Mouse (Mus musculus): ENCODE measurements around the gene Sspo. TPM values are rescaled to one million over a fixed set of nuclear protein-coding genes. Genes with fewer than 3 reads are reported as not detected.

The Sspo gene
- total and polyA plus RNA-seq, 2 experiments from 2014 or later, result 1.2 to 7.3 TPM

- Histone ChIP-seq H3K4me3 (ENCODE audit: low read depth, low read length) (peak within 1 kb of the TSS; percentile 78), H3K27me3 (ENCODE audit: insufficient read depth, low read length) (no peaks in the 10 kb centered on the region), H3K27ac (ENCODE audit: low read depth, low read length) (peak within 1 kb of the TSS; percentile 79), H3K36me3 (ENCODE audit: insufficient read depth, low read length) (peaks cover 15% of the 10 kb centered on the region), H3K9me3 (ENCODE audit: low read length) (no peaks in the 10 kb centered on the region), H3K4me1 (ENCODE audit: insufficient read depth, low read length) (peaks cover 5% of the 10 kb centered on the region; the same call in 1 of the 2 replicates), H3K4me2 (ENCODE audit: low read depth, low read length, poor library complexity, severe bottlenecking) (peak within 1 kb of the TSS; percentile 88), H3K9ac (replicated peaks; ENCODE audit: low read length, poor library complexity, severe bottlenecking) (peak within 1 kb of the TSS; percentile 89)
- peak; percentile 54 for DNase-seq (ENCODE audit: low spot score)
- under 1% methylated on average over 59 of the region's 65 CpGs for WGBS
- peak; percentile 16 for TF ChIP-seq CTCF (IDR thresholded peaks at IDR 0.05)
- peak; percentile 48 for ATAC-seq (ENCODE audit: low FRiP score)
Observed at GRCm38 (mm10) chr6:48445181-48446101, 2.6 kb upstream of the Sspo start, which contains the start of gene Zfp467. Gene Zfp467, minus strand, starts transcription at chr6:48445825.

- peaks cover 13% of the 10 kb centered on the region for H3K36me3 ChIP-seq (ENCODE audit: insufficient read depth, low read length)
- H3K27me3 ChIP-seq (ENCODE audit: insufficient read depth, low read length), result no peaks in the 10 kb centered on the region
- no peaks in the 10 kb centered on the region for H3K9me3 ChIP-seq (ENCODE audit: low read length)
- no peak for ATAC-seq (ENCODE audit: low FRiP score)
- no peak for TF ChIP-seq CTCF (IDR thresholded peaks at IDR 0.05)
- H3K4me1 ChIP-seq (ENCODE audit: insufficient read depth, low read length), result peaks cover 5% of the 10 kb centered on the region; the same call in 1 of the 2 replicates
- peak overlapping the region; percentile 78 for H3K4me3 ChIP-seq (ENCODE audit: low read depth, low read length)
- peak overlapping the region; percentile 79 for H3K27ac ChIP-seq (ENCODE audit: low read depth, low read length)
- H3K9ac ChIP-seq (replicated peaks; ENCODE audit: low read length, poor library complexity, severe bottlenecking), result peak overlapping the region; percentile 89; the same call in 1 of the 2 replicates
- no peak for DNase-seq (ENCODE audit: low spot score)
- peak overlapping the region; percentile 88 for H3K4me2 ChIP-seq (ENCODE audit: low read depth, low read length, poor library complexity, severe bottlenecking)
- WGBS, result 35% methylated on average over 3 of the region's 3 CpGs
Observed at GRCm38 (mm10) chr6:48446256-48446655, 1.8 kb upstream of the Sspo start.

- 75% methylated on average over 3 of the region's 3 CpGs for WGBS
- ATAC-seq (ENCODE audit: low FRiP score) (no peak), DNase-seq (ENCODE audit: low spot score) (no peak)
- no peak for TF ChIP-seq CTCF (IDR thresholded peaks at IDR 0.05)
- peaks cover 5% of the 10 kb centered on the region; the same call in 1 of the 2 replicates for H3K4me1 ChIP-seq (ENCODE audit: insufficient read depth, low read length)
- no peaks in the 10 kb centered on the region for H3K9me3 ChIP-seq (ENCODE audit: low read length)
- no peak overlapping the region for H3K27ac ChIP-seq (ENCODE audit: low read depth, low read length)
- H3K27me3 ChIP-seq (ENCODE audit: insufficient read depth, low read length), result no peaks in the 10 kb centered on the region
- H3K9ac ChIP-seq (replicated peaks; ENCODE audit: low read length, poor library complexity, severe bottlenecking), result no peak overlapping the region
- H3K36me3 ChIP-seq (ENCODE audit: insufficient read depth, low read length), result peaks cover 7% of the 10 kb centered on the region; the same call in 1 of the 2 replicates
- no peak overlapping the region for H3K4me3 ChIP-seq (ENCODE audit: low read depth, low read length)
- H3K4me2 ChIP-seq (ENCODE audit: low read depth, low read length, poor library complexity, severe bottlenecking), result no peak overlapping the region
Observed at GRCm38 (mm10) chr6:48446896-48447295, 1.1 kb upstream of the Sspo start.

- Histone ChIP-seq H3K4me3 (ENCODE audit: low read depth, low read length) (no peak overlapping the region), H3K27ac (ENCODE audit: low read depth, low read length) (no peak overlapping the region), H3K4me1 (ENCODE audit: insufficient read depth, low read length) (peaks cover 3% of the 10 kb centered on the region; the same call in 1 of the 2 replicates), H3K4me2 (ENCODE audit: low read depth, low read length, poor library complexity, severe bottlenecking) (no peak overlapping the region), H3K9me3 (ENCODE audit: low read length) (no peaks in the 10 kb centered on the region), H3K9ac (replicated peaks; ENCODE audit: low read length, poor library complexity, severe bottlenecking) (no peak overlapping the region), H3K27me3 (ENCODE audit: insufficient read depth, low read length) (no peaks in the 10 kb centered on the region), H3K36me3 (ENCODE audit: insufficient read depth, low read length) (no peaks in the 10 kb centered on the region)
- 79% methylated on average over 7 of the region's 7 CpGs for WGBS
- ATAC-seq (ENCODE audit: low FRiP score) (no peak), DNase-seq (ENCODE audit: low spot score) (no peak)
- TF ChIP-seq CTCF (IDR thresholded peaks at IDR 0.05), result no peak
Observed at GRCm38 (mm10) chr6:48448527-48448926, 498 bp downstream of the Sspo start.

GRCm38 (mm10) chr6:48452151-48452550 is 4.1 kb downstream of the Sspo start:
- WGBS, result 40% methylated on average over 1 of the region's 1 CpGs
- no peaks in the 10 kb centered on the region for H3K36me3 ChIP-seq (ENCODE audit: insufficient read depth, low read length)

GRCm38 (mm10) chr6:48452771-48453170 is 4.7 kb downstream of the Sspo start:
- Histone ChIP-seq H3K9me3 (ENCODE audit: low read length) (no peaks in the 10 kb centered on the region), H3K4me2 (ENCODE audit: low read depth, low read length, poor library complexity, severe bottlenecking) (no peak overlapping the region), H3K36me3 (ENCODE audit: insufficient read depth, low read length) (no peaks in the 10 kb centered on the region), H3K4me3 (ENCODE audit: low read depth, low read length) (no peak overlapping the region), H3K27ac (ENCODE audit: low read depth, low read length) (no peak overlapping the region), H3K9ac (replicated peaks; ENCODE audit: low read length, poor library complexity, severe bottlenecking) (no peak overlapping the region), H3K4me1 (ENCODE audit: insufficient read depth, low read length) (no peaks in the 10 kb centered on the region), H3K27me3 (ENCODE audit: insufficient read depth, low read length) (no peaks in the 10 kb centered on the region)
- DNase-seq (ENCODE audit: low spot score), result no peak
- no peak for TF ChIP-seq CTCF (IDR thresholded peaks at IDR 0.05)
- WGBS, result 73% methylated on average over 3 of the region's 3 CpGs
- ATAC-seq (ENCODE audit: low FRiP score), result no peak; the same call in 1 of the 2 replicates

More at GRCm38 (mm10) chr6:48452151-48452550, 4.1 kb downstream of the Sspo start:
- H3K4me3 ChIP-seq (ENCODE audit: low read depth, low read length), result no peak overlapping the region
- no peak overlapping the region for H3K27ac ChIP-seq (ENCODE audit: low read depth, low read length)
- ATAC-seq (ENCODE audit: low FRiP score) (no peak), DNase-seq (ENCODE audit: low spot score) (no peak)
- no peak overlapping the region for H3K9ac ChIP-seq (replicated peaks; ENCODE audit: low read length, poor library complexity, severe bottlenecking)
- no peaks in the 10 kb centered on the region for H3K27me3 ChIP-seq (ENCODE audit: insufficient read depth, low read length)
- no peak for TF ChIP-seq CTCF (IDR thresholded peaks at IDR 0.05)
- no peaks in the 10 kb centered on the region for H3K4me1 ChIP-seq (ENCODE audit: insufficient read depth, low read length)
- no peak overlapping the region for H3K4me2 ChIP-seq (ENCODE audit: low read depth, low read length, poor library complexity, severe bottlenecking)
- H3K9me3 ChIP-seq (ENCODE audit: low read length), result no peaks in the 10 kb centered on the region
